Mouse (Mus musculus) liver, adult 2 months (tissue): Measurements from ENCODE around the gene Hoxb2. TPM values are rescaled to one million over a fixed set of nuclear protein-coding genes. Genes with fewer than 3 reads are reported as not detected.

Experiments
- DNase-seq: peaks from one replicate; pipeline ENCODE4 v3.0.0-alpha.2; 2011; ENCODE audit warnings: low read depth, low spot score; ENCODE audit errors: extremely low read depth
- H3K27ac ChIP-seq: fragments of 200-500 bp; replicated peaks from 2 replicates; pipeline ENCODE4 v1.5.1; 2012; ENCODE audit warnings: low read depth, mild to moderate bottlenecking, control low read depth, inconsistent platforms, low read length; ENCODE audit not compliant: insufficient read depth
- H3K27me3 ChIP-seq: fragments of 200-500 bp; 2 replicates; pipeline ENCODE4 v1.6.1; 2012; ENCODE audit warnings: mild to moderate bottlenecking, moderate library complexity, low read length, inconsistent platforms; ENCODE audit not compliant: control insufficient read depth, insufficient read depth
- H3K36me3 ChIP-seq: fragments of 200-500 bp; 2 replicates; pipeline ENCODE4 v1.6.1; 2012; ENCODE audit warnings: low read length, inconsistent platforms; ENCODE audit not compliant: control insufficient read depth, insufficient read depth
- H3K4me1 ChIP-seq: fragments of 200-500 bp; 2 replicates; pipeline ENCODE4 v1.6.1; 2011; ENCODE audit warnings: low read length; ENCODE audit not compliant: control insufficient read depth, insufficient read depth
- H3K4me3 ChIP-seq: fragments of 200-500 bp; 2 replicates; pipeline ENCODE4 v1.5.1; 2011; ENCODE audit warnings: low read depth, mild to moderate bottlenecking, control low read depth, low read length, moderate library complexity; ENCODE audit not compliant: insufficient read depth
- H3K79me2 ChIP-seq: fragments of 200-500 bp; 2 replicates; pipeline ENCODE4 v1.6.1; 2012; ENCODE audit warnings: inconsistent platforms, mild to moderate bottlenecking, low read length, moderate library complexity; ENCODE audit not compliant: control insufficient read depth, insufficient read depth
- H3K9ac ChIP-seq: fragments of 200-500 bp; 2 replicates; pipeline ENCODE4 v1.6.1; 2012; ENCODE audit warnings: low read depth, mild to moderate bottlenecking, control low read depth, inconsistent platforms, low read length
- CTCF ChIP-seq: fragments of 200-500 bp; IDR thresholded peaks from 2 replicates; pipeline ENCODE4 v1.5.1; 2011; ENCODE audit warnings: low read depth, low read length, control low read depth
- POLR2A ChIP-seq: fragments of 200-500 bp; IDR thresholded peaks from 2 replicates; pipeline ENCODE4 v1.6.1; 2011; ENCODE audit warnings: low read length, control low read depth; ENCODE audit not compliant: insufficient read depth; ENCODE audit errors: extremely low read depth
- WGBS: fragments of 180-500 bp; shearing (Covaris S2); methylation state at CpG from one replicate; pipeline ENCODE4 v1.1.7; 2018; 5-methylcytosine and 5-hydroxymethylcytosine counted together
- polyA plus RNA-seq: library from polyadenylated mRNA; depleted of rRNA; stranded (reverse); fragments of >200 nt; gene quantifications from 2 replicates; pipeline ENCODE4 v1.2.3, GENCODE M21; 2012
- total RNA-seq: library from RNA; depleted of rRNA; stranded (reverse); fragments of >200 nt; gene quantifications from 2 replicates; pipeline ENCODE4 v1.2.3, GENCODE M21; 2014

Gene Hoxb2
- total and polyA plus RNA-seq, 2 experiments = 0.46 to 1.3 TPM

- Histone ChIP-seq H3K79me2 (no peaks in the 10 kb centered on the region), H3K4me3 (no peak overlapping the region), H3K27ac (peak overlapping the region; percentile 62), H3K9ac (no peak overlapping the region), H3K36me3 (no peaks in the 10 kb centered on the region), H3K4me1 (0 out of 2 replicates have a peak, but pooled peaks cover 5% of the 10 kb centered on the region), H3K27me3 (peaks cover 8% of the 10 kb centered on the region)
- DNase-seq = no peak
- no peak for TF ChIP-seq POLR2A
- TF ChIP-seq CTCF = no peak
- WGBS = 11% methylated on average over 12 of the region's 12 CpGs
Observed at GRCm38 (mm10) chr11:96313806-96314428, 36.4 kb upstream of the Hoxb2 start.

GRCm38 (mm10) chr11:96314671-96315343, 35.5 kb upstream of the Hoxb2 start:
- 3% methylated on average over 34 of the region's 34 CpGs for WGBS
- H3K4me1 ChIP-seq = 0 out of 2 replicates have a peak, but pooled peaks cover 5% of the 10 kb centered on the region
- H3K27ac ChIP-seq = peak overlapping the region; percentile 62
- H3K27me3 ChIP-seq = peaks cover 11% of the 10 kb centered on the region
- no peak for TF ChIP-seq CTCF
- no peak for TF ChIP-seq POLR2A
- H3K79me2 ChIP-seq = peaks cover under 1% of the 10 kb centered on the region; the same call in 1 of the 2 replicates
- peak overlapping the region; percentile 60 for H3K9ac ChIP-seq
- H3K36me3 ChIP-seq = no peaks in the 10 kb centered on the region
- peak overlapping the region; percentile 58 for H3K4me3 ChIP-seq
- no peak for DNase-seq

GRCm38 (mm10) chr11:96315344-96315681, 35.0 kb upstream of the Hoxb2 start:
- Histone ChIP-seq H3K79me2 (peaks cover 3% of the 10 kb centered on the region; the same call in 1 of the 2 replicates), H3K36me3 (no peaks in the 10 kb centered on the region), H3K4me3 (peak overlapping the region; percentile 58), H3K9ac (peak overlapping the region; percentile 60), H3K27me3 (peaks cover 14% of the 10 kb centered on the region), H3K27ac (peak overlapping the region; percentile 62), H3K4me1 (0 out of 2 replicates have a peak, but pooled peaks cover 5% of the 10 kb centered on the region)
- WGBS = 9% methylated on average over 5 of the region's 5 CpGs
- no peak for TF ChIP-seq CTCF
- no peak for TF ChIP-seq POLR2A
- no peak for DNase-seq

- TF ChIP-seq CTCF (no peak), POLR2A (no peak)
- 23% methylated on average over 18 of the region's 18 CpGs for WGBS
- Histone ChIP-seq H3K4me3 (no peak overlapping the region), H3K27me3 (peaks cover 14% of the 10 kb centered on the region), H3K9ac (no peak overlapping the region), H3K79me2 (peaks cover 3% of the 10 kb centered on the region; the same call in 1 of the 2 replicates), H3K27ac (no peak overlapping the region), H3K36me3 (no peaks in the 10 kb centered on the region; the same call in 1 of the 2 replicates), H3K4me1 (no peaks in the 10 kb centered on the region)
- DNase-seq = no peak
Observed at GRCm38 (mm10) chr11:96316696-96317607, 33.4 kb upstream of the Hoxb2 start.

- Histone ChIP-seq H3K4me1 (no peaks in the 10 kb centered on the region), H3K27me3 (peaks cover 14% of the 10 kb centered on the region), H3K4me3 (peak within 1 kb of the TSS; percentile 89), H3K9ac (peak within 1 kb of the TSS; percentile 90), H3K36me3 (no peaks in the 10 kb centered on the region; the same call in 1 of the 2 replicates), H3K27ac (peak within 1 kb of the TSS; percentile 80), H3K79me2 (peaks cover 3% of the 10 kb centered on the region; the same call in 1 of the 2 replicates)
- TF ChIP-seq CTCF = no peak
- TF ChIP-seq POLR2A = no peak
- 9% methylated on average over 28 of the region's 28 CpGs for WGBS
- no peak for DNase-seq
Observed at GRCm38 (mm10) chr11:96317608-96318367, 32.5 kb upstream of the Hoxb2 start, which contains the start of gene Hoxb4. Gene Hoxb4, plus strand, starts transcription at chr11:96318267.
